Mouse (Mus musculus): ENCODE measurements around the gene Olfr763. TPM values are rescaled to one million over a fixed set of nuclear protein-coding genes. Genes with fewer than 3 reads are reported as not detected.
"Not testable (repeated sequence)": the region's sequence is repeated elsewhere in the genome, so short reads cannot be mapped to it uniquely, and the experiment has no call there.

The Olfr763 gene
- polyA plus RNA-seq, 1 experiment, result not detected

DNA sequence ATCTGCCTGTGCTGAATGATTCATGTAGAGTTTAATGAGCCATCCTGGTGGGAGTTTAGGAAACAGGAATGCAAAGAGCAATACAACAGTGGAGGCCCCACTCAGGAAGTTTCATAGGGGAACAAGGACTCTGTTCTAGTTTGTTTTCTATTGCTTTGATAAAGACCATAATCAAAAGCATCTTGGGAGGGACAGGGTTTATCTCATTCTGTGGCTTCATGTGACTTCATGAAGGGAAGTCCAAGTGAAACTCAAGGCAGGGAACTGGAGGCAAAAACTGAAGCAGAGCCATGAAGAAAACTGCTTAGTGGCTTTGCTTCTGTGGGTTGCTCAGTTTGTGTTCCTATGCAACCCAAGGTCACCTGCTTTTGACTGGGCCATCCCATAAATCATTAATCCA, 3.9 kb downstream of the Olfr763 start:
- H3K4me1 ChIP-seq (ENCODE audit: control insufficient read depth, insufficient read depth, low read length), result no peaks in the 10 kb centered on the region
- no peak for TF ChIP-seq POLR2A (IDR thresholded peaks at IDR 0.05; ENCODE audit: borderline replicate concordance, control insufficient read depth, low read depth, low read length)
- no peak overlapping the region for H3K4me3 ChIP-seq (replicated peaks; ENCODE audit: control insufficient read depth, low read depth, low read length)
- no peak overlapping the region for H3K27ac ChIP-seq (ENCODE audit: control insufficient read depth, insufficient read depth, low read depth, low read length, poor library complexity)

DNA sequence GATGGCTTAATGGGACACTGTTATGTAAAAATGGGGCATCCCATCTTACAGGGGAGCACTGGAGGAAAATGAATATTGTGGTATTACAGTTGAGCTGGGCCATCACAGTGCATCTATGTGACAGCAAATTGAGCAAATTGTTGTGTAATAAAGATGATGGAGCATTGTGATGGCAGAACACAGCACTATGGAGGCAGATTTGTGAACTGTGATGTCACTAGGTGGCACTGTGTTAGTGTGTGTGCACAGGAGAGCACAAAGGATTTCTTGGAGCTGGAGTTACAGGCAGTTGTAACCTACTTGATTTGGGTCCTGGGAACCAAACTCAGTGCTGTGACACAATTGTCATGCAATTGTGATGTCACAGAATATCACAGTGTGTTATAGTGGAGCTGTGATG, 12.7 kb downstream of the Olfr763 start:
- Histone ChIP-seq H3K4me1 (ENCODE audit: control insufficient read depth, insufficient read depth, low read length) (no peaks in the 10 kb centered on the region), H3K4me3 (replicated peaks; ENCODE audit: control insufficient read depth, low read depth, low read length) (no peak overlapping the region), H3K27ac (ENCODE audit: control insufficient read depth, insufficient read depth, low read depth, low read length, poor library complexity) (no peak overlapping the region)
- TF ChIP-seq POLR2A (IDR thresholded peaks at IDR 0.05; ENCODE audit: borderline replicate concordance, control insufficient read depth, low read depth, low read length) (no peak), CTCF (IDR thresholded peaks at IDR 0.05; ENCODE audit: control insufficient read depth, insufficient read depth, low read length) (no peak)

DNA sequence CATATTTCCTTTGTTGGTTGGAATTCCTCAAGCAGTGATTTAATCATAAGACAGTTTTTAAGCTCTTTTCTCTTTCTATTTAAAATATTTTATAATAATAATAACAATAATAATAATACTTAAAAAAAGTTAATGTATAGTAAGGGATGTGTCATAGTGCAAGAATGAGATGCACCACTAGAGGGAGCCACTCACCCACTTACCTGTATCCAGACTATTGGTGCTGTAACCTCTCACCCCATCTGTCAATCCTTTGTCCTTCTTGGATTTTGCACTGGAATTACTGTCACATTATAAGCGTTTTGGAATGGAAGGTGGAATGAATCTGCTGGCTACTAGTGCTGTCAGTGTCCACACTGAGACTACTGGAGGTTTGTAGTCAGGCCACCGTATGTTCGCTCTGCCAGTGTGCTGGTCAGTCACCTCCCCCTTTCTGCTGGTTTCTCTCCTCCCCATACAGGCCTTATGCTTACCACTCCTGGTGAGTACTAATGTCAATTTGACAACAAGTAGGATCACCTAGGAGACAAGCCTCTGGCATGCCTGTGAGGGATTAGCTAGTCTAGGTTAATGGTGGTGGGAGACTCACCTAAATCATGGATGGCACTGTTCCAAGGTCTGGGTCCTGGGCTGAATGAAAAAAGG, 15.5 kb downstream of the Olfr763 start:
- Histone ChIP-seq H3K4me1 (ENCODE audit: control insufficient read depth, insufficient read depth, low read length) (no peaks in the 10 kb centered on the region), H3K4me3 (replicated peaks; ENCODE audit: control insufficient read depth, low read depth, low read length) (no peak overlapping the region), H3K27ac (ENCODE audit: control insufficient read depth, insufficient read depth, low read depth, low read length, poor library complexity) (no peak overlapping the region)
- TF ChIP-seq POLR2A (IDR thresholded peaks at IDR 0.05; ENCODE audit: borderline replicate concordance, control insufficient read depth, low read depth, low read length) (no peak), CTCF (IDR thresholded peaks at IDR 0.05; ENCODE audit: control insufficient read depth, insufficient read depth, low read length) (0 out of 2 replicates have a peak, but pooled peaks have one; percentile 16)
- WGBS, result 61% methylated on average over 3 of the region's 3 CpGs

DNA sequence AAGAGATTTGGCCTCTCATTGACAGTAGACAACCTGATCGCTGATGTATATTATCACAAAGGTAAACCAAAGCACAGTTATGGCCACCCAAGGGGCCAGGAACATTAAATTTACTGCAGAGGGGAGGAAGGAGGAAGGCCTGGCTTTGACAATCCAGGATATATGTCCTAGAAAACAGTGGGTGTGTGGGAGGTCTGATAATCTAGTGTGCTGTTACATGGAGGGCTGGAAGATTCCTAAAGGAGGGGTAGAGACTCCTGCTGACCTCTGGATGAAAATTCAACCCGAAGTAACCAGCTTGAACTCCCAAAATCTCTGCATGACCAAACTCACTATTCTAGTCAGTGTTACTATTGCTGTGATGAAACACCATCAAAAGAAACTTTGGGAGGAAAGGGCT, 17.8 kb downstream of the Olfr763 start:
- WGBS, result 60% methylated on average over 2 of the region's 2 CpGs
- no peaks in the 10 kb centered on the region for H3K4me1 ChIP-seq (ENCODE audit: control insufficient read depth, insufficient read depth, low read length)
- TF ChIP-seq CTCF (IDR thresholded peaks at IDR 0.05; ENCODE audit: control insufficient read depth, insufficient read depth, low read length), result no peak

DNA sequence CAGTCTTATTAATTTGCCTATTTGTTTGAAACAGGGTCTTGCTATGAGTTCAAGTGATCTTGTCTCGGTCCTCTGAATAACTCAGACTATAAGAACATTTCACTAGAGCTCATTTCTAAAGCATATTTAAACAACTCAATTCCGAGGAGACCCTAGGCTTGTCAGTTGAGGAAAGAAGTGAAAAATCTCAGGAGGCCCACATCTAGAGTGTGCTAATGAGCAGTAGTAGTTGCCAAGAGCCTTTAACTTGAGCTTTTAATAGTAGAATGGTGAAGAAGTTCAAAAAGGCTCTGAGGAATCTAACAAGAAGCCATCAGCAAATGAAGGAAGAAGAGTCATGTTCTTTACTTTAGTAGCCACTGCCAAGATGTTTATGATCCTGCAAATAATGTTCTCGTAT, 29.2 kb downstream of the Olfr763 start, which contains the start of gene Olfr764-ps1:
Gene Olfr764-ps1 (minus strand): TSS at position 101 of the 400 bp plus-strand sequence.
- no peak for TF ChIP-seq POLR2A (IDR thresholded peaks at IDR 0.05; ENCODE audit: borderline replicate concordance, control insufficient read depth, low read depth, low read length)
- TF ChIP-seq CTCF (IDR thresholded peaks at IDR 0.05; ENCODE audit: control insufficient read depth, insufficient read depth, low read length), result no peak
- Histone ChIP-seq H3K27ac (ENCODE audit: control insufficient read depth, insufficient read depth, low read depth, low read length, poor library complexity) (no peak within 1 kb of the TSS), H3K4me3 (replicated peaks; ENCODE audit: control insufficient read depth, low read depth, low read length) (no peak within 1 kb of the TSS), H3K4me1 (ENCODE audit: control insufficient read depth, insufficient read depth, low read length) (no peaks in the 10 kb centered on the region)
- 68% methylated on average over 3 of the region's 3 CpGs for WGBS

More for the DNA sequence above, 17.8 kb downstream of the Olfr763 start:
- Histone ChIP-seq H3K27ac (ENCODE audit: control insufficient read depth, insufficient read depth, low read depth, low read length, poor library complexity) (no peak overlapping the region), H3K4me3 (replicated peaks; ENCODE audit: control insufficient read depth, low read depth, low read length) (no peak overlapping the region)

DNA sequence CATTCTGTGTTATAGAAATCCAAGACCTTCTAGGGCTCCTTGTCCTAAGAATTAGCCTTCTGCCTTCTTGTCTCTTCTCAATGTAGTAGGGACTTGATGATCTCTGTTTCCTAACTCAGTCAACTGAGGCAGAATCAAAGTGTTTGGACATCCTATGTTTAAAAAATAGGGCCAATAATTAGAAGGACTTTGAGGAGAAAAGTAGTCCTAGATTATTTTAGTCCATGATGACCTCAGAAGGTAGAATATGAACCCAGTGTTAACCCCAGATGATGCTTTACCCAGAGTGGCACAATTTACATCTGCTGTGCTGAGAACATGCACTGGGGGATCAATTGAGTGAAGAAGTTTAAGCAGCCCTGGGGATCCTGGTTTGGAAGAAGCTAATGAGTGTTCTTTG, 39.3 kb downstream of the Olfr763 start, which contains the start of gene Olfr765:
Gene Olfr765 (minus strand): TSS at position 101 of the 400 bp plus-strand sequence.
- not testable (repeated sequence) for H3K4me3 ChIP-seq (replicated peaks; ENCODE audit: control insufficient read depth, low read depth, low read length); H3K4me1 ChIP-seq (ENCODE audit: control insufficient read depth, insufficient read depth, low read length); H3K27ac ChIP-seq (ENCODE audit: control insufficient read depth, insufficient read depth, low read depth, low read length, poor library complexity)

Other genes with a start within 250 kb of the Olfr763 start
- gene Mmp19, start 219.9 kb upstream of the Olfr763 start, polyA plus RNA-seq (2011; ENCODE audit: insufficient read depth, insufficient read length, low replicate concordance, missing spikeins), result 2.4 and 5.1 TPM in 2 replicates
- gene Dnajc14, start 206.7 kb upstream of the Olfr763 start, polyA plus RNA-seq (2011; ENCODE audit: insufficient read depth, insufficient read length, low replicate concordance, missing spikeins), result 12.2 and 20.7 TPM in 2 replicates
- gene Tmem198b, start 206.4 kb upstream of the Olfr763 start, polyA plus RNA-seq (2011; ENCODE audit: insufficient read depth, insufficient read length, low replicate concordance, missing spikeins), result 2.8 and 8.3 TPM in 2 replicates
- gene Sarnp, start 193.5 kb upstream of the Olfr763 start, polyA plus RNA-seq (2011; ENCODE audit: insufficient read depth, insufficient read length, low replicate concordance, missing spikeins), result 45.2 and 73.3 TPM in 2 replicates
- gene Ormdl2, start 189.1 kb upstream of the Olfr763 start, polyA plus RNA-seq (2011; ENCODE audit: insufficient read depth, insufficient read length, low replicate concordance, missing spikeins), result 24.9 and 25.4 TPM in 2 replicates
- 2.4 and 3.6 TPM in 2 replicates for gene Gdf11, start 119.1 kb upstream of the Olfr763 start, polyA plus RNA-seq (2011; ENCODE audit: insufficient read depth, insufficient read length, low replicate concordance, missing spikeins)
- 49.2 and 134 TPM in 2 replicates for gene Cd63, start 109.8 kb upstream of the Olfr763 start, polyA plus RNA-seq (2011; ENCODE audit: insufficient read depth, insufficient read length, low replicate concordance, missing spikeins)
- 2.6 and 6.2 TPM in 2 replicates for gene Rdh5, start 87.9 kb upstream of the Olfr763 start, polyA plus RNA-seq (2011; ENCODE audit: insufficient read depth, insufficient read length, low replicate concordance, missing spikeins)
- gene Bloc1s1, start 86.8 kb upstream of the Olfr763 start, polyA plus RNA-seq (2011; ENCODE audit: insufficient read depth, insufficient read length, low replicate concordance, missing spikeins), result 78.6 and 92.7 TPM in 2 replicates
- gene Itga7, start 77.0 kb upstream of the Olfr763 start, polyA plus RNA-seq (2011; ENCODE audit: insufficient read depth, insufficient read length, low replicate concordance, missing spikeins), result 1.4 and 1.9 TPM in 2 replicates
- gene Mettl7b, start 49.8 kb upstream of the Olfr763 start, polyA plus RNA-seq (2011; ENCODE audit: insufficient read depth, insufficient read length, low replicate concordance, missing spikeins), result 1.3 and 3.7 TPM in 2 replicates
- not detected in 2 replicates for gene Olfr9, start 21.4 kb upstream of the Olfr763 start, polyA plus RNA-seq (2011; ENCODE audit: insufficient read depth, insufficient read length, low replicate concordance, missing spikeins)
- not detected in 2 replicates for gene Olfr764-ps1, start 29.1 kb downstream of the Olfr763 start, polyA plus RNA-seq (2011; ENCODE audit: insufficient read depth, insufficient read length, low replicate concordance, missing spikeins)
- not detected in 2 replicates for gene Olfr765, start 39.2 kb downstream of the Olfr763 start, polyA plus RNA-seq (2011; ENCODE audit: insufficient read depth, insufficient read length, low replicate concordance, missing spikeins)
- gene Olfr766-ps1, start 58.2 kb downstream of the Olfr763 start, polyA plus RNA-seq (2011; ENCODE audit: insufficient read depth, insufficient read length, low replicate concordance, missing spikeins), result not detected in 2 replicates
- not detected in 2 replicates for gene Olfr767, start 72.1 kb downstream of the Olfr763 start, polyA plus RNA-seq (2011; ENCODE audit: insufficient read depth, insufficient read length, low replicate concordance, missing spikeins)
- gene Olfr768, start 88.6 kb downstream of the Olfr763 start, polyA plus RNA-seq (2011; ENCODE audit: insufficient read depth, insufficient read length, low replicate concordance, missing spikeins), result not detected in 2 replicates
- gene Olfr769, start 107.1 kb downstream of the Olfr763 start, polyA plus RNA-seq (2011; ENCODE audit: insufficient read depth, insufficient read length, low replicate concordance, missing spikeins), result not detected in 2 replicates
- not detected in 2 replicates for gene Olfr770, start 128.2 kb downstream of the Olfr763 start, polyA plus RNA-seq (2011; ENCODE audit: insufficient read depth, insufficient read length, low replicate concordance, missing spikeins)
- not detected in 2 replicates for gene Olfr771, start 154.0 kb downstream of the Olfr763 start, polyA plus RNA-seq (2011; ENCODE audit: insufficient read depth, insufficient read length, low replicate concordance, missing spikeins)
- 0.43 TPM in 1 of 2 replicates, not detected in the other for gene Olfr772, start 167.1 kb downstream of the Olfr763 start, polyA plus RNA-seq (2011; ENCODE audit: insufficient read depth, insufficient read length, low replicate concordance, missing spikeins)
- gene Olfr773, start 176.6 kb downstream of the Olfr763 start, polyA plus RNA-seq (2011; ENCODE audit: insufficient read depth, insufficient read length, low replicate concordance, missing spikeins), result not detected in 2 replicates
- gene Olfr774, start 225.4 kb downstream of the Olfr763 start, polyA plus RNA-seq (2011; ENCODE audit: insufficient read depth, insufficient read length, low replicate concordance, missing spikeins), result not detected in 2 replicates
- not detected in 2 replicates for gene Olfr775, start 237.6 kb downstream of the Olfr763 start, polyA plus RNA-seq (2011; ENCODE audit: insufficient read depth, insufficient read length, low replicate concordance, missing spikeins)
- gene Olfr776, start 248.3 kb downstream of the Olfr763 start, polyA plus RNA-seq (2011; ENCODE audit: insufficient read depth, insufficient read length, low replicate concordance, missing spikeins), result not detected in 2 replicates

Measured in bone marrow, adult 2 months (tissue).